Mouse (Mus musculus): ENCODE results near the gene Mvb12a.
A peak's percentile ranks its signal among the peaks of the same experiment; 100 is the strongest.

Gene Mvb12a

GRCm38 (mm10) chr8:71526272-71526671, 16.4 kb upstream of the Mvb12a start:
- no peak for DNase-seq (ENCODE audit: low read depth, low spot score)

- no peak for DNase-seq (ENCODE audit: low read depth, low spot score)
Observed at GRCm38 (mm10) chr8:71527162-71527870, 15.4 kb upstream of the Mvb12a start.

- DNase-seq (ENCODE audit: low read depth, low spot score) = peak; percentile 67
Observed at GRCm38 (mm10) chr8:71528362-71529073, 14.2 kb upstream of the Mvb12a start.

GRCm38 (mm10) chr8:71530735-71531467, 11.8 kb upstream of the Mvb12a start:
- DNase-seq (ENCODE audit: low read depth, low spot score) = peak; percentile 65

GRCm38 (mm10) chr8:71534263-71534810, 8.4 kb upstream of the Mvb12a start:
- no peak for DNase-seq (ENCODE audit: low read depth, low spot score)

GRCm38 (mm10) chr8:71535663-71536062, 7.1 kb upstream of the Mvb12a start:
- DNase-seq (ENCODE audit: low read depth, low spot score) = peak; percentile 27

- peak; percentile 94 for DNase-seq (ENCODE audit: low read depth, low spot score)
Observed at GRCm38 (mm10) chr8:71537028-71537867, 5.5 kb upstream of the Mvb12a start, which contains the start of gene Bst2. Gene Bst2 (minus strand): TSS chr8:71537456.

- no peak for DNase-seq (ENCODE audit: low read depth, low spot score)
Observed at GRCm38 (mm10) chr8:71543755-71544154, 1.0 kb downstream of the Mvb12a start.

- DNase-seq (ENCODE audit: low read depth, low spot score) = no peak
Observed at GRCm38 (mm10) chr8:71545053-71545452, 2.3 kb downstream of the Mvb12a start.

- no peak for DNase-seq (ENCODE audit: low read depth, low spot score)
Observed at GRCm38 (mm10) chr8:71547590-71547989, 4.9 kb downstream of the Mvb12a start.

- no peak for DNase-seq (ENCODE audit: low read depth, low spot score)
Observed at GRCm38 (mm10) chr8:71550754-71551153, 8.0 kb downstream of the Mvb12a start.

- DNase-seq (ENCODE audit: low read depth, low spot score) = no peak
Observed at GRCm38 (mm10) chr8:71552770-71553169, 10.0 kb downstream of the Mvb12a start.

- no peak for DNase-seq (ENCODE audit: low read depth, low spot score)
Observed at GRCm38 (mm10) chr8:71554001-71554400, 11.3 kb downstream of the Mvb12a start.

GRCm38 (mm10) chr8:71554644-71555043, 11.9 kb downstream of the Mvb12a start:
- DNase-seq (ENCODE audit: low read depth, low spot score) = no peak

- DNase-seq (ENCODE audit: low read depth, low spot score) = peak; percentile 55
Observed at GRCm38 (mm10) chr8:71558071-71558957, 15.6 kb downstream of the Mvb12a start, which contains the start of gene Tmem221. Gene Tmem221 (minus strand): TSS chr8:71558871.

GRCm38 (mm10) chr8:71558958-71559690, 16.4 kb downstream of the Mvb12a start:
- DNase-seq (ENCODE audit: low read depth, low spot score) = peak; percentile 87

GRCm38 (mm10) chr8:71560071-71560470, 17.3 kb downstream of the Mvb12a start:
- no peak for DNase-seq (ENCODE audit: low read depth, low spot score)

GRCm38 (mm10) chr8:71560765-71561164, 18.0 kb downstream of the Mvb12a start:
- no peak for DNase-seq (ENCODE audit: low read depth, low spot score)

- DNase-seq (ENCODE audit: low read depth, low spot score) = peak; percentile 92
Observed at GRCm38 (mm10) chr8:71561401-71561800, 18.7 kb downstream of the Mvb12a start.
